Comparison of ENCODE assay signal across 20 mouse cellular contexts in the genomic region with DNA sequence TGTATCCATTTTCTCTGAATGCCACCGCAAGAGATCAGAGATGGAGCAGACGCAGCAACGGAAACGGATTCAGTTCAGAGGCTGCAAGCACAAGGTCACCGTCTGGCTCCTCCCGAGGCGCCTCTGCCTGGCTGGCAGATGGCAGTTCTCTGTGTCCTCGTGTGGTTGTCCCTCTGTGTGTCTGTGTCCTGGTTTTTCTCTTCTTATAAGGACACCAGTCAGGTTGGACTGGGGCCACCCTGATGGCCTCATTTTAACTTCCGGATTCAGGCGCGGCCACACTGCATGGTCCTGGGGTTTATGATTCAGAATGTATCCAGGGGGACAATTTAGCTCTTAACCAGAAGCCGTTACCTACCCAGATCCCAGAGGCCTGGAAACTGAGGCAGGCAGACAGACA. TPM values are rescaled to one million over a fixed set of nuclear protein-coding genes. Genes with fewer than 3 reads are reported as not detected.
DNase-seq lines count a peak whose midpoint lies in the region; ATAC-seq lines count a peak whose summit lies in the region.
"Had no signal": no experiment of that assay in that cellular context is flagged by ENCODE, and none has a peak within 500 bp of the region (broad histone marks: within the 10 kb centered on the region; RNA-seq: fewer than 3 reads in every experiment).

No protein-coding gene starts in this region.

- no peaks in the 10 kb centered on the region for H3K36me3 ChIP-seq in kidney, embryonic 16.5 days (ENCODE audit: insufficient read depth, low read length)
- H3K36me3 ChIP-seq: intestine, embryonic 15.5 days; limb, embryonic 10.5 days had no signal

- H3K27ac ChIP-seq in kidney, embryonic 16.5 days (ENCODE audit: low read length), result no peak overlapping the region
- H3K27ac ChIP-seq: hindbrain, embryonic 10.5 days; intestine, embryonic 15.5 days; limb, embryonic 10.5 days; midbrain, embryonic 12.5 days; neural tube, embryonic 15.5 days had no signal

- WGBS in kidney, embryonic 16.5 days, result 76% methylated on average over 12 of the region's 12 CpGs

- H3K27me3 ChIP-seq in kidney, embryonic 16.5 days (ENCODE audit: insufficient read depth, low read length), result no peaks in the 10 kb centered on the region
- H3K27me3 ChIP-seq: intestine, embryonic 15.5 days; neural tube, embryonic 15.5 days had no signal

- DNase-seq in cerebellum, adult 8-10 months, result no peak
- DNase-seq in lung, postnatal 14 days, result peak; percentile 41
- DNase-seq in lung, postnatal 25 days (ENCODE audit: low spot score), result no peak
- peak; percentile 71 for DNase-seq in cerebellum, adult 9-11 months
- no peak for DNase-seq in heart, postnatal 14 days
- DNase-seq: forebrain, postnatal 0 days; gastrocnemius, postnatal 36 days; kidney, adult 8-10 months; kidney, postnatal 14 days; liver; thymus, adult 18-20 months; thymus, postnatal 36 days had no signal

- no peak overlapping the region for H3K4me3 ChIP-seq in kidney, embryonic 16.5 days (ENCODE audit: low read length)
- H3K4me3 ChIP-seq: hindbrain, embryonic 10.5 days; intestine, embryonic 15.5 days; limb, embryonic 10.5 days; midbrain, embryonic 12.5 days; neural tube, embryonic 15.5 days had no signal

- H3K9me3 ChIP-seq in kidney, embryonic 16.5 days (ENCODE audit: low read length), result peaks cover 8% of the 10 kb centered on the region; the same call in 1 of the 2 replicates
- H3K9me3 ChIP-seq: intestine, embryonic 15.5 days; limb, embryonic 10.5 days; neural tube, embryonic 15.5 days had no signal

- H3K9ac ChIP-seq in kidney, embryonic 16.5 days (replicated peaks; ENCODE audit: low read length), result no peak overlapping the region
- H3K9ac ChIP-seq: forebrain, postnatal 0 days; intestine, embryonic 15.5 days; midbrain, embryonic 12.5 days; neural tube, embryonic 15.5 days had no signal

- no peak overlapping the region for H3K4me2 ChIP-seq in kidney, embryonic 16.5 days (replicated peaks; ENCODE audit: low read depth, low read length)
- H3K4me2 ChIP-seq: intestine, embryonic 15.5 days; midbrain, embryonic 12.5 days; neural tube, embryonic 15.5 days had no signal

- intact Hi-C loops in heart, postnatal 14 days (cut with DNase I), result no loop called here

- peaks cover 6% of the 10 kb centered on the region; the same call in 1 of the 2 replicates for H3K4me1 ChIP-seq in kidney, embryonic 16.5 days (ENCODE audit: insufficient read depth, low read length)
- H3K4me1 ChIP-seq: intestine, embryonic 15.5 days; limb, embryonic 10.5 days had no signal

- peak; percentile 40; the same call in 1 of the 2 replicates for ATAC-seq in cerebellum, adult (ENCODE audit: insufficient number of reproducible peaks, low FRiP score, low TSS enrichment)
- ATAC-seq in kidney, embryonic 16.5 days (ENCODE audit: low FRiP score, low TSS enrichment), result no peak
- ATAC-seq: forebrain, postnatal 0 days; hindbrain, embryonic 16.5 days; intestine, embryonic 15.5 days had no signal

RNA-seq across cellular contexts. Expression of a gene that starts 23.0 kb away (rescaled TPM):
- 0.05 and 0.09 TPM in 2 replicates for polyA plus RNA-seq in kidney, embryonic 16.5 days (2015; fragmentation: Nextera tagmentation; extraction: Ambion mirVana)
- under 1 TPM; 0.37 to 0.84 TPM for total RNA-seq in heart, postnatal 14 days (2021)
- polyA plus RNA-seq: limb, embryonic 10.5 days had no signal

RNA-seq across cellular contexts. Expression of a gene that starts 47.0 kb away (rescaled TPM):
- 120 and 122 TPM in 2 replicates for polyA plus RNA-seq in kidney, embryonic 16.5 days (2015; fragmentation: Nextera tagmentation; extraction: Ambion mirVana)
- total RNA-seq in heart, postnatal 14 days (2021), result 100 to 1,000 TPM; 148 to 164 TPM

RNA-seq across cellular contexts. Expression of a gene that starts 47.0 kb away (rescaled TPM):
- 47.6 and 50.1 TPM in 2 replicates for polyA plus RNA-seq in kidney, embryonic 16.5 days (2015; fragmentation: Nextera tagmentation; extraction: Ambion mirVana)
- total RNA-seq in heart, postnatal 14 days (2021), result 10 to 100 TPM; 36.4 to 37.8 TPM

Comparison
In these comparisons a context has a peak if more than half of its experiments do, and no peak if none do; other contexts are left out.
1. DNase-seq: peak in lung, postnatal 14 days (single experiment) and cerebellum, adult 9-11 months (single experiment); none in cerebellum, adult 8-10 months (single experiment), lung, postnatal 25 days (single experiment) and heart, postnatal 14 days (0 of 2).